Mouse (Mus musculus): ENCODE data around the gene Samd14.

Samd14 gene

DNA sequence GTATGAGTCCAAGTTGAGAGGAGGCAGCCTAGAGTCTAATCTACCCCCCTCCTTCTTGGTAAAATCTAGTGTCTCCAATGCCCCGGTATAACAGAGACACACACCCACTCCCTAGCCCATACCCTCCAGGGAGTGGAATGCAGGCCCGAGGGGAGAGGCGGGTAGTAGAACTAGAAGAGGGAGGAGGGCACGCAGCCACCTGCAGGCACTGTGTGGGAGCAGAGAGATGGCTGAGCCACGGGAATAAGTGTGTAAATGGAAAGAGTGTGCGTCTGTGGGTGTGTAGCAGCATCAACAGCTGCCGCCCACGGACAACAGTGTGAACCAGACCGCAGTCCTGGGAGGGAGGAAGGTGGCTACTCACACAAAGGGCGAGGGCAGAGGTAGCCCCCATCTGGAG is 25.2 kb downstream of the Samd14 start:
- no peak for DNase-seq (ENCODE audit: low spot score in 2 of 2)

DNA sequence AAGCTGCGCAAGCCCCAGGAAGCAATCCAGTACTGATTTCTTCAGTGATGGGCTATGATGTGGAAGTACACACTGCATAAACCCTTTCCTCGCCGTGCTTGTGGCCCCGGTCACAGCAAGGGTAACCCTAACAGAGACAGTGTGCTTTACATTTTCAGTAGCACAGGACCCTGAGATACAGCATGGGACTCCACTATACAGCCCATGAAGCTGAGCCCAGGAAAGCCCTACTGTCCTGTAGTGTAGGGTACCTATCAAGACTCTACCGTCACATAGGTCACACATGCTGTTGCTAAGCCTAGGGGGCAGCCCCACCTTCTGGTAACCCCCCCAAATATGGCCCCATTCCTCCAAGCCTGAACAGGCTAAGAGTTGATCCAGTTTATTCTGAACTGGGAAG is 26.8 kb downstream of the Samd14 start:
- no peak for DNase-seq (ENCODE audit: low spot score in 2 of 2)

DNA sequence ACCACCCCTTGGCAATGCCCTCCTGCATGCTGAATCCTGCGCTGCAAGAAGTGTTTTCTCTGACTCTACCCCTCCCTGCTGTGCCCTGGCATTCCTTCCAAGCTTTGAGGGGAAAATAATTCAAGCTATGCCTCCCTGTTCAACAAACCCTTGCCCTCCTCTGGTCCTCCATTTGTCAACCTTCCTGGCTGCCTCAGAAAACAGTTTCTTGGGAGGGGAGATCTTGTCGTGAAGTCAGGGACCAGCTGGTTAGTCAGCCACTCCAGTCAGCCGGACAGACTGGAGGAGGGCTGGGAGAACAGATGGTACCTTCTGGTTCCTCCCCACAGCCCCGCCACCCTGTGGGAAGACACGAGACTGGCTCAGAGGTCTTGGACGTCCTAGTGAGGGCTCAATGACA is 27.6 kb downstream of the Samd14 start:
- no peak for DNase-seq (ENCODE audit: low spot score in 2 of 2)

DNA sequence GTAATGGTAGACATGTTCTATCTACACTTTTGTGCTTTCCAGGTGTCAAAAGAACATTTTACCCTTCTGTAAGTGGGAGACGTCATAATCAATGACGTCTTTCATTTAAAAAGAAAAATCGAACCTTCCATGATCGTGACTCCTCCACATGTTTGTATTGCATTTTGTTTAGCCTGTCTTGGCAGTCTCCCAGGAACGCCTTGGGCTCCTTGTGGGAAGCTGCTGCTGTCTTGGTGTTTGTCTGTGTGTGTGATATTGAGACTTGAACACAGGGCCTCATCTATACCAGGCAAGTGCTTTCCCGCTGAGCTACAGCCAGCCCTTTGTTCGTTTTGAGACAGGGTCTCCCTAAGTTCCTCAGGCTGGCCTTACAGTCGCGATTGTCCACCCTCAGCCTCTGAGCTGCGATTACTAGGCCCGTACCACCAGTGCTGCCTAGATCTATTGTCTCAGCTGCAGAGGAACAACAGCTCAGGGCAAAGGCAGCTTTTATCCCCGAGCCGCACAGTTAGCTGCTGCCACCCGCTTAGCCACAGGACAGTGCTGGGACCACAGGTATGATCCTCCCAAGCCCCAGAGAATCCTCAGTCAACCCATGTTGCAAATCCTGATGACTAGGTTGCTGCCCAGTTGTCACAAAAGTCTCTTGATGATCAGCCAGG is 28.6 kb downstream of the Samd14 start:
- DNase-seq (ENCODE audit: low spot score in 2 of 2) = no peak

DNA sequence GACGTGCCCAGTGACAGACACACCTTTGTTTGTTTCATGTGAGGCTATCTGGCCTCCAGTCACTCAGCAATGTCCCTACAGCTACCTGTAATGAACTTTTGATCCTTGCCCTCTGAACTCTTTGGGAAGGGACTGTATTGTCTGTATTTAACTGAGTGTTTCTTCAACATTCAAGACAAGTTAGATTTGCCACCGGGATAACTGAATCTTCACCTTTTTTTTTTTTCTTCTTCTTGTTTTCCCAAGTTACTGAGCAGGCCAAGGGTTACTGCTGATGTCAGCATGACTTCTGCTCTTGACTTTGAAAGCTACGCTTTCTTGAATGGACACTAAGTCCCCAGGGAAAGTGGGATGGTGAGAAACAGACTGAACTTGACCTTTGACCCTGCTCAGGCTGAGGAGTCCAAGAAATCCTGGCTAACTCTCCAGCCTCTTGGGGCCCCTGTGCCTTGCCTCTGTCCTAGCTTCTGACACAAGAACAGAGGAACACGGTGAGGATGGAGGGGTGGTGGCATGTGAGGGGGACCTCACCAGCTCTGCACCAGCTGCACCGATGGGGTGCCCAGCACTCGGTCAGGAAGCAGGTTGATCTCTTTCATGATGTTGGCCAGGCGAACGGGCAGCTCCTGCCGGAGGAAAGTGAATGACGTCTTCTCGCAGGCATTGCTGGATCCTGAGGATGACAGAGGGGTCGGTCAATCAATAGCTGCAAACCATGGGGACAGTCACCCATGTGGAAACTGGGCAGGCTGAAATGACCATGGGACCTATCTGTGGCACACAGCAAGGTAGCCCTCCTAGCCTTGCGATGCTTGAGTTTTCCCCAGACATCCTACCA is 29.4 kb downstream of the Samd14 start:
- DNase-seq (ENCODE audit: low spot score in 2 of 2) = no peak

DNA sequence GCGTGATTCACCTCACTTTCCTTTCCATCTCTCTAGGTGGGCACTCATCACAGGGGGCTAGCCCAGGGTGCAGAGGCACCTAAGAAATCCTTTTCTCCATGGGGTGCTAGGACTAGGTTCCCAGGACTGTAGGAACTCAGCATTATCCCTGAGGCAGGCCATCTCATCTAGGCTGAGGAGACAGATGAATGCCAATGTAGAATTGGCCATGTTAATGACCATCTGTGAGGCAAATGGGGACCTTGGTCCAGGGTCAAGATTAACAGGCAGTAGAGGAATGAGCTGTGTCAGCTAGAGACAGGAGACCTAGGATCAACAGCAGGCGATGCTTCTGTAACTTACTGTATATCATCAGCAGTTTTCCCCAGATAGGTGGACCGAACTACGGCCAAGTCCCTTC is 30.1 kb downstream of the Samd14 start:
- no peak for DNase-seq (ENCODE audit: low spot score in 2 of 2)

DNA sequence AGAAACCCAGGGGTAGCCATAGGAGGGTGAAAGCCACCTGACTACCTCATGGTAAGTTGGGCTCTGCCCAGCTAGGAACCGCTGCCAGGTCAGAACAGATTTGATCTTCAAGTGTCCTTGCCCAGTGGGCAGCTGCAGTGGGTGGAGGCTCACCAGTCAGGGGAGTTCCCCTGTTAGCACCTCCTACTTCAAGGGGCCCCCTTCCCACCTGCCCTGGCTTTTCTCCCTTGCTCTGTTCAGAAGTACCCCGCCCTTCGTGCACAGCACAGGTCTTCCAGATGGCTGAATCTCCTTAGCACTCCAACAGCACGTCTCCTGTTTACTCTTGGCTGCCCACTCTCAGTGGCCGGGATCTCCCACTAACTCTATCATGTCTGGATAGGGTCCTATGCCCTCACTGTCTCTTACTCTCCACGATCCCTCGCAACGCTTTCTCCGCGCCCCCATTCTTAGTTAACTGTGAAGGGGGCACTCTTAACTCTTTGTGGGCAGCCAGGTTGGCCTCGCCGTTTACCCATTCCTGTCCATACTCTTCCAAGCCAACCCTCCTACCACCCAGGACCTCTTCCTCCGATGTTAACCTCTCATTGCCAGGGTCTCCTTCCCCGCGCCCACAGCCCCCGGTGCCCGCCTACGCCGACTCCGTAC is 30.9 kb downstream of the Samd14 start:
- DNase-seq (ENCODE audit: low spot score in 2 of 2) = no peak

DNA sequence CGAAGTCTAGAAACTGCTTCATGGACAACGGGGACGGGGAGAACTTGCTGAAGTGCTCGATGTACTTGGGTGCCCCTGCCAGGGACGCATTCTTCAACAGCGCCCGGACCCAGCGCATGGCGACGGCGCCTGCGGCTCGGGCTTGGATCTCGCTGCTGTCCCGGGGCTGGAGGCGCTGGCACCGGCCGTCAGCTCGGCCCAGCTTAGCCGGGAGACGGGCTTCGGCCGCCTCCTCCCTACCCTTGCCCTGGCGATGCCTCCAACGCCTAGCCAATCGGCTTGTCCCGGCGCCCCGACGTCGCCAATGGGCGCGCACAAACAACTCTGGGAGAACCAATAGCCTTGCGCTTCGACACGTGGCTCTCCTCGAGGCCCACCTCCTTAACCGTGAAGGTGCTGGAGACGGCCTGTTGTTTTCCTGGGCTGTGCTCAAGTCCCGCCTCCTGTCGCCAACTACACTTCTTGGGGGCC is 31.5 kb downstream of the Samd14 start, which contains the start of gene Pdk2:
Gene Pdk2 (minus strand): TSS at position 216 of the 471 bp plus-strand sequence.
- peak; percentile 94 to 97 for DNase-seq (ENCODE audit: low spot score in 2 of 2)

DNA sequence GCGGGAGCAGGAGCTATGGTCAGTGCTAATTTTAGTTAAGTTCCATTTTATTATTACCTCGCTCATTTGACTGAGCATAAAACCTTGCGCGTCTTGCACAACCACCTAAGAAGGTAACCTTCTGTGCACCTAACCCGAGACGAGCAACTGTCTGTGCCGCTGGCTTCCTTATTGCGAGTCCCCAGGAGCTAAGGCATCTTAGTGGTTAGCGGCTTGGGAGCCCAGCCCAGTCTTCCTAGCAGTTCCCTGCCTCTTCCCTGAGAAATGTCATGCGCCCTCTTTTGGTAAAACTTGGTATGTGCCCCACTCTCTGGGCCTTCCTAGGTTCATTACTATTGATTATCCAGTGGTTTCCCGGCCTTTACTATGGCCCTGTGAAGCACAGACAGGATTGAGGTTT is 32.4 kb downstream of the Samd14 start:
- peak; percentile 68 to 80 for DNase-seq (ENCODE audit: low spot score in 2 of 2)

DNA sequence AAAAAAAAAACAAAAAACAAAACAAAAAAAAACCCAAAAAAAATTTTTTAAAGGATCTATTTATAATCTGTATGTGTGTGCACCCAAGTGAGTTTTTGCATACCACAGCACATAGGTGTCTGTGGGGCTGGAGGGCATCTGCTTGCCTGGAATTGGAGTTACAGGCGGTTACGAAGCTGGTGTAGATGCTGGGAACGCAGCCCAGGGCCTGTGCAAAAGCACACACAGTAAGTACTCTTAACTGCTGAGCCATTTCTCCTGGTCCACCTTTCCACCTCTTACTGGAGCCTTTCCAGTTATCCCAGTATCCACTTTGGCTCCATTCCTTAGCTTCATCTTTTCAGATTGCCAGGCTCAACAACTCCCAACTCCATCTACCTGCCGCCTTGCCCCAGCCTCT is 33.4 kb downstream of the Samd14 start:
- no peak for DNase-seq (ENCODE audit: low spot score in 2 of 2)

DNA sequence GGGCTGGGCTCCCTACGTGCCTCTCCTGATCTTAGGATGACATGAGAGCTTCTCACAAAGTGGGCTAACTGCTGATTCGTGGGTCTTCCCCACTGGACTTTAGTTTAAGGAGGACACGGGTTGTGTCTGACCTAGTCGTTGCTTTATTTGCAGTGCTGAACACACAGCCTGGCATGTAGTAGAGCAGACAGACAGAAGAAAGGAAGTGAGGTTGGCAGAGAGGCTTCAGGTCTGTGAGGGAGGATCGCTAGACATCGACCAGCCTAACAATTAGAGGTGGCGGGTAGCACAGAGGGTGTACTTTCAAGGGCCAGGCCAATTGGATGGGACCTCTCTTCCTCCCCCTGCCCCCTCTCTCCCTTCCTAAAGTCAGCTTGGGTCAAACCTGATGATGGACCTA is 33.9 kb downstream of the Samd14 start:
- DNase-seq (ENCODE audit: low spot score in 2 of 2) = no peak

DNA sequence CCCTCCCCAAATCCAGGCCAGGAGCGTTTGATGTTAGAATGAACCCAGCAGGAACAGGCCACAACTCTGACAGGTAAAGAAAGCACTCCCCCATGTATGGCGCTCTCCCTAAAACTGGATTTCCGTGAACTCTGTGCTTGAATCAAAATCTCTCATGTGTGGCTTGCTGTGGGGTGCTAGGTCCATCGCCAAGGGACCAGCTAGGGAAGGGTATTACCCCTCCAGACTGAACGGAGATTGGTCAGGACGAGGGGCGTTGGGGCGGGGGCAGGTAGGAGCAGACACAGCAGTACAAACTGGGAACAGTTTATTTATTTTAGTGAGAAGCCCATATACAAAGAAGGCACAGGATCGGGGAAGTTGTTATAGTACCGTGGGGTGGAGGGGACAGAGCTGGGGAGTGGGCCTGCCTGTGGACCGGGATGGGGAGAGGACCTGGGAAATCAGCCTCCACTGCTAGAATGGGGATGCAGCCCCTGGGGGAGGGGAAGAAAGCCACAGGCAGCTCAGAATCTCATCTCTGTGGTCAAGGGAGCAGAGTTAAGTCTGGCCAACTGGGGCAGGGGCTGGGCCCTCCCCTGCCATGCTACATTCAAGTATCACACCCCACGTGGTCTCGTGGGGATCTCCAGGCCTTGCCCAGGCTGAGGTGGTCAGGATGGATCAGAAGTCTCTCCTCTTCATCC is 34.6 kb downstream of the Samd14 start:
- no peak for DNase-seq (ENCODE audit: low spot score in 2 of 2)

DNA sequence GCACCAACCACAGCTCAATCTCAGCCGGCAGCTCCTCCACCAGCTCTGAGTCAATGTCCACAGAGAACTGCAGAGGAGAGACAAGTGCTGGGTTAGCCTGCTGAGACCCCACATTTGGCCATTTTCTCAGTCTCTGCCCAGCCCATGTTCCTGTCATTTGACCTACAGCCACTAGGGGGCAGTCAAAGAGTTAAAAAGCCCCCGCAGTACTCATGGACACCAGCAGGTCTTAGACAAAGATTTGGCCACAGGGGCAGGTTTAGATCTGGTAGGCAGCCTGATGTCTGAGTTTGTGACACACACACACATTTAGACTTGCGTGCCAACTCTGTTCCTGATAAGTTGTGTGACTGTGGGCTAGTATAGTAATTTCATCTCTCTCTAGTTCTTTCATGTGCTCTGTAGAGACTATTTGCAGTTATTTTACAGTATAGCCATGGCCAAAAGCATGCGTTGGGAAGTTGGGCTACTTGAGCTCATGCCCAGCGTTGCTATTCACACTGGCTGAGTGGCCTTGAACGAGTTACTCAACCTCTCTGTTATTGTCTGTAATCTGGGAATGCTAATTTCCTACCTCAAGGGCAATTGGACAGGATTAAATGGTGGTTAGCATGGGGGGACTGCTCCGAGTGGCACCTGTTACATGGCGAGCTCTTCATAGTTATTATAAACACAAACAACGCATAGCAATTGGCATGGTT is 37.5 kb downstream of the Samd14 start:
- no peak for DNase-seq (ENCODE audit: low spot score in 2 of 2)

DNA sequence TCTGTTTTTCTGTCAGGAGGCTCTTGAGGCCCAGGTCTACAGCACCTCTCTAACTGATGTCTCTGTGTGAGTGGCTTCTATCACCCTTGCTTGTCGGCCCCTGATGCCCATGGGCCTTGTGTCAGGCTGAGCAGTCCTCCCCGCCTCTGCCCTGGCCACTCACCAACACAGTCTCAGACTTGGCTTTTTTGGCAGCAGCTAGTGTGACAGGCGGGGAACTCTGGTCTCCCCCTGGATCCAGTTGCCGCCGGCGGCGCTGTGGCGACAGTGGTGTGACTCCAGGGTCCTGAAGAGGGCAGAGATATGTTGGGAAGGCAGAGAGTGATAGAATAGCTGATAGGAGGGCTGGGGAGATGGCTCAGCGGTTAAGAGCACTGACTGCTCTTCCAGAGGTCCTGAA is 43.4 kb downstream of the Samd14 start:
- no peak for DNase-seq (ENCODE audit: low spot score in 2 of 2)

DNA sequence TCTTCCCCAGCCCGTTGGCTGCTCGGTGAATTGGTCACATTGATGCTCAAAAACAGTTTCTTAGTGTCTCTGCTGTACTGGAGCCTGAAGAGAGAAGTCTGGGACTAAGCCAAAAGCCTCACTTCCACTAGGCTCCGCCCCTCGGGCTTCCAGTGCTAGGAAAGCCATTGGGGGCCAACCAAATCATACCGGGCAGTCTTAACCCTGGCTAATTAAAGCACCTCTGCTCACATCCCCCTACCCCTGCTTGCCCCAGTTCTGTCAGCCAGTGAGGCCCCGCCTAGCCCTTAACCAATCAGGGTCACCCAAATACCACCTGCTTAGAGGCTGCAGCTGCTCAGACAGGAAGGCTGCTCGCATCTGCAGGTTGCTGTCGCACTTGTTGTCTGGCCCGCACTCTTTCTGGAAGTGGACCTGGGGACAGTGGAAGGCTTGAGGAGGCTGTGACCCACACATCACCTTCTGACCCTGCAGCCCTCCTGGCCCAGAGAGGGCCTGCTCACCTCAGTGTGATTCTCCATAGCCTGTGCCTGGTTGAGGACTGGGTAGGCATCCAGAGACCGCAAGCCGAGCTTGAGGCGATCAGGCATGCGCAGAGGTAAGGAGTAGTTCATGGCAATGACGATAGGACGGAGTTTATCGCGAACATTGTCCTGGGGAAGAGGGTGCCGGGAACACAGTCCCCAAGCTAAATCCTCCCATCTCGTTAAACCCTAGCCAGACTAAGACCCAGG is 47.3 kb downstream of the Samd14 start:
- DNase-seq (ENCODE audit: low spot score in 2 of 2) = no peak

DNA sequence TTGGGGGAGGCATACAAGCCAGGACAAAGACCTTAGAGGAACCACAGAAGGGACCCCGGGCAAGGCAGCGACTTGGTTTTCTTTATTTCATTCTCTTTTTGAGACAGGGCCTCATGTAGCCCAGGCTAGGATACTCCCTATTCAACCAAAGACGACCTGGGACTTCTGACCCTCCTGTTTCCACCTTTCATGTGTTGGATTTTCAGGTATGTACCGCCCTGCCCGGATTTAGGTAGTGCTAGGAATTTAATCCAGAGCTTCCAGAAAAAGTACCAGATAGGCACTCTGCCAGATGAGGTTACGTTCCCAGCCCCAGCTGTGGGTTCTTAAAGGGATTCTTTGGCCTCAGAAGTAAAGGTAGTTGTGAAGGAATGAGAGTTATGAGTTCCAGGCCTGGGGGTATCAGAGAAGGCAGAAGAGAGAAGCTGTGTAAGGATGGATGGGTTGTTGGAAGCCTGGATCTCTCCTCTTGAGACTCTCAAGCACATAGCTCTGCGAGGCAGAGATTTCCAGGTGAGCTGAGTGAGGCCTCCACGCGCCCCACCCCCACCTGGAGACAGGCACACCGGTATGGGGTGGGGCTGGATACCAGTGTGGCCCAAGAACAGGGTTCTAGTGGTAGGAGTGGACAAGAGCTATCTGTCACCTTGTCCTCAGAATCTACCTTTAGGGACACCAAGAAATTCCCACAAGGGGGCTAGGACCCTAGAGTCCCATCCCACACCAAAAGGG is 59.7 kb downstream of the Samd14 start:
- no peak for DNase-seq (ENCODE audit: low spot score in 2 of 2)

DNA sequence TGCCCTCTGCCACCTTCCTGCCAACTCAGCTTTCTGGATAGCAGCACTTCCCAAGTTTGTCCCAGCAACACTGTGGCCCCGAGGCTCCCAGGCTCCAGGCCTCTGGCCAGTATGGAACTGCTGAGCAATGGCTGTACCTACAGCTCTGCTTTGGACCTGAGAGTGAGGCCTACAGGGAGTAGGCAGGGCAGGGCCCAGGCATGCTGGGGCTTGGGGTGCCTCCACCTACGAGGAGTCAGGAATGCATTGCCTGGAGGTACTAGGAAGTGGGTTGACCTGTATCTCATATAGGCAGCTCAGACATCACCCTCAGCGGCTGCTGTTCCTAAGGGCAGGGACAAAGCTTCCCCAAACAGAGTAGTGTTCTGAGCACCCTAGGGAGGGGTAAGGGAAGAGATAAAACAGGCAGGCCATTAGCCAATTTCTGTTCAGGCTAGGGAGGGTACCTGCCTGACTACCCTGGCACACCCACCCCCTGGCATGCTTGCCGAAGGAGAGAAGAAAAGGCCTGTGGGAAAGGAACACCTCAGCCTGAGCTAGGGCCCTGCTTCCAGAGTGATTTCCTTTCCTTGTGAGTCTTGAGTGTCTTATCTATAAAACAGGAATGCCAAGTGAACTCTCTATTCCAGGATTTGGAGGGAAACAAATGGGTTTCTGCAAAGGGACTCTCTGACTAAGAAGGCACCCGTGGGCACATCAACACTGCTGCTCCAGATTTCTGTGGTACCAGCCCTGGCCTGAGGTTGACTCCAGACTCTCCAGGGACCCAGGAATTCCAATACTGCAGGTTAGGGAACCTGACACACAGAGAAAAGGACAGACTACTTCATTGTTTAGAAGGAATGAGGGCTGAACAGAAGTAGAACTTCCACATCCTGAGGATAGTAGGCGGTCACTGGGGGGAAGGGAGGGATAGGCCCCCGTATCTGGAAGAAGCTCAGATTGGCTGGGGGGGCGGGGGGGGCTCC is 60.7 kb downstream of the Samd14 start:
- no peak for DNase-seq (ENCODE audit: low spot score in 2 of 2)

DNA sequence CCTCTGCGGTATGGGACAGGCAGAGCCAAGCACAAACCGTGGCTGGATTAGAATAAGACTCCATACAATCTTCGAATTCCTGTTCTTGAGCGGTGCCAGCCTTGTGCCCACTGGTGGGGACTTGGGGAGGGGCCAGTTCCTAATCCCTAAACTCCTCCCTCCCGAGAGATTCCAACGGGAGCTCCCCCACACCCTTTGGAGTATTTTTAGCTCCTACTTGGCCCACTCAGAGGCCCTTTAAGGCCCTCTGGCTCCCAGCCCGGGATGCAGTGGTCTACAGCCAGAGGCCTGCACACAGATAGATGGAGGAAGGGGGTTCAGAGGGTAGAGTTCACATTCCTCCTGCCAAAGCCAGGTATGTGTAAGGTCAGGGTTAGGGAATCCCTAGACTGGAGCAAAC is 61.6 kb downstream of the Samd14 start:
- peak in 1 of 2 experiments; percentile 44 for DNase-seq (ENCODE audit: low spot score in 2 of 2)

DNA sequence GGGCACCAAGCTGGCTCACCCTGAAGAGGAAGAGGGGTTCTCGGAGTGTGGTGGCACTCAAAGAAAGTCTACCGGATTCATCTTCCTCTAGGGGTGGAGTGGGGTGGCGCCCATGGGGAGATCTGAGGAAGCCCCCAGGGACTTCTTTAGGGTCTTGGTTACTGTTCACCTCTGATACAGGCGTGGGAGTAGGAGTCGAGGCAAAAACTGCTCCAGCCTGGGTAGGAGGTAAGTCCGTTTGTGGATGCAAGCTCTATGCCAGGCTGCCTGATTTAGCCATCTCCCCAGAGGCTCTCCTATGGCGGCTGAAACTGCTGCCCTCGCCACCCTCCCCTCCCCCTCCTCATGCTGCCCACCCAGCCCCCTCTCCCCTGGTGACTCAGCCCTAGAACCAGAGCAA is 62.5 kb downstream of the Samd14 start:
- DNase-seq (ENCODE audit: low spot score in 2 of 2) = no peak
